Comparison of ENCODE assay signal across 22 mouse cellular contexts in genomic region chr7:73338353-73338752, GRCm38 (mm10). TPM values are rescaled to one million over a fixed set of nuclear protein-coding genes. Genes with fewer than 3 reads are reported as not detected.
DNase-seq lines count a peak whose midpoint lies in the region; ATAC-seq and TF ChIP-seq lines count a peak whose summit lies in the region.
"Had no signal": no experiment of that assay in that cellular context is flagged by ENCODE, and none has a peak within 500 bp of the region (broad histone marks: within the 10 kb centered on the region; RNA-seq: fewer than 3 reads in every experiment).

No protein-coding gene starts in this region.

- no peak overlapping the region for H3K4me3 ChIP-seq in lung, adult 2 months (replicated peaks; ENCODE audit: extremely low read depth, low read depth, low read length)
- H3K4me3 ChIP-seq: embryonic facial prominence, embryonic 12.5 days; forebrain, embryonic 12.5 days; hindbrain, embryonic 10.5 days; intestine, embryonic 15.5 days; megakaryocyte, embryonic 14.5 days; midbrain, embryonic 15.5 days; neural tube, embryonic 12.5 days had no signal

- no peak for TF ChIP-seq CTCF in lung, adult 2 months (IDR thresholded peaks at IDR 0.05; ENCODE audit: insufficient read depth, low read length)

- 70% methylated on average over 5 of the region's 5 CpGs for WGBS in lung, adult 2 months

- TF ChIP-seq POLR2A in lung, adult 2 months (IDR thresholded peaks at IDR 0.05; ENCODE audit: borderline replicate concordance, extremely low read depth, low read depth, low read length): no peak

- DNase-seq in kidney, adult 11 months: peak; percentile 39
- no peak for DNase-seq in kidney, postnatal 4 days
- DNase-seq in lung, adult 18-20 months: peak; percentile 83 to 87
- no peak for DNase-seq in lung, postnatal 14 days
- peak; percentile 45 for DNase-seq in lung, adult 2 months
- DNase-seq in lung, postnatal 4 days: peak; percentile 9 to 62
- DNase-seq: B cell, adult 2 months; cerebellum, adult 2 months; cerebellum, postnatal 25 days; layer of hippocampus, adult 9-11 months; lung, embryonic 14.5 days; right cerebral cortex, postnatal 14 days had no signal

- H3K4me1 ChIP-seq in lung, adult 2 months (ENCODE audit: control insufficient read depth, insufficient read depth, low read length): 0 out of 2 replicates have a peak, but pooled peaks cover 2% of the 10 kb centered on the region
- H3K4me1 ChIP-seq: embryonic facial prominence, embryonic 12.5 days; megakaryocyte, embryonic 14.5 days had no signal

- no peak for ATAC-seq in cerebellum, adult (ENCODE audit: insufficient number of reproducible peaks, low FRiP score, low TSS enrichment)
- ATAC-seq: hindbrain, embryonic 16.5 days; intestine, embryonic 15.5 days; midbrain, embryonic 15.5 days had no signal

RNA-seq across cellular contexts. Expression of gene Rgma, which starts 37.0 kb away (rescaled TPM):
- 23.4 and 27.5 TPM in 2 replicates for polyA plus RNA-seq in lung, adult 2 months (2012; rRNA removed)
- polyA plus RNA-seq: G1E had no signal

Comparison
In these comparisons a context has a peak if more than half of its experiments do, and no peak if none do; other contexts are left out.
1. DNase-seq: peak in kidney, adult 11 months (single experiment), lung, adult 18-20 months (2 of 2), lung, adult 2 months (single experiment) and lung, postnatal 4 days (2 of 2); none in kidney, postnatal 4 days (0 of 2) and lung, postnatal 14 days (single experiment).